Mouse (Mus musculus) left cerebral cortex, postnatal 14 days (tissue): Measurements from ENCODE around the gene Olfr521. TPM values are rescaled to one million over a fixed set of nuclear protein-coding genes. Genes with fewer than 3 reads are reported as not detected.
"Not testable (repeated sequence)": the region's sequence is repeated elsewhere in the genome, so short reads cannot be mapped to it uniquely, and the experiment has no call there.

Experiments used
- DNase-seq, 2 experiments: peaks; one replicate each; pipeline ENCODE4 v3.0.0; 2021 to 2022; ENCODE audit warnings: low spot score in 2 of 2, mixed read lengths in 1 of 2
- intact Hi-C: fragments of 180-260 bp; cut with DNase I; formaldehyde crosslinking; loops from one replicate; pipeline ENCODE4 v1.15.1; 2025
- total RNA-seq, 2 experiments: library from RNA; stranded (reverse); gene quantifications; 2 replicates each; pipeline ENCODE4 v1.2.3; 2021

Gene Olfr521
- total RNA-seq, 2 experiments from 2014 or later, result not detected

GRCm38 (mm10) chr7:99803535-99803934 is 40.2 kb downstream of the Olfr521 start:
- DNase-seq, result no peak
- intact Hi-C loops, result no loop called here

- intact Hi-C loops, DNase-seq: not testable (repeated sequence)
Measured at GRCm38 (mm10) chr7:99804033-99804432, 40.7 kb downstream of the Olfr521 start.

- no peak for DNase-seq
- intact Hi-C loops, result no loop called here
Measured at GRCm38 (mm10) chr7:99805340-99805739, 42.0 kb downstream of the Olfr521 start.

- intact Hi-C loops, DNase-seq: not testable (repeated sequence)
Measured at GRCm38 (mm10) chr7:99807043-99807442, 43.7 kb downstream of the Olfr521 start.

- intact Hi-C loops, result no loop called here
- DNase-seq, result no peak
Measured at GRCm38 (mm10) chr7:99810814-99811213, 47.5 kb downstream of the Olfr521 start.

GRCm38 (mm10) chr7:99811661-99812060 is 48.4 kb downstream of the Olfr521 start:
- DNase-seq, result no peak
- intact Hi-C loops, result loop anchor here (2.0 kb wide), 1 partner anchor 65 kb away; no protein-coding TSS in a partner anchor

GRCm38 (mm10) chr7:99813394-99813793 is 50.1 kb downstream of the Olfr521 start:
- no peak for DNase-seq
- intact Hi-C loops, result loop anchor here (2.0 kb wide), 1 partner anchor 63 kb away; no protein-coding TSS in a partner anchor

GRCm38 (mm10) chr7:99818181-99818725 is 54.9 kb downstream of the Olfr521 start:
- intact Hi-C loops, DNase-seq: not testable (repeated sequence)

Other genes starting within 250 kb of the Olfr521 start
- gene Arrb1, start 228.0 kb upstream of the Olfr521 start, total RNA-seq, result 100 to 1,000 TPM; 154 to 160 TPM
- 1 to 10 TPM; 3.7 to 4.6 TPM for gene Tpbgl, start 136.4 kb upstream of the Olfr521 start, total RNA-seq
- gene Slco2b1, start 52.2 kb upstream of the Olfr521 start, total RNA-seq, result 10 to 100 TPM; 15.9 to 16.6 TPM
- gene Olfr520, start 33.2 kb upstream of the Olfr521 start, total RNA-seq, result not detected
- gene Neu3, start 64.9 kb downstream of the Olfr521 start, total RNA-seq, result 1 to 10 TPM; 2.5 to 3.2 TPM
- under 1 TPM; 0.97 TPM for gene Xrra1, start 95.6 kb downstream of the Olfr521 start, total RNA-seq
- gene Spcs2, start 100.0 kb downstream of the Olfr521 start, total RNA-seq, result 10 to 100 TPM; 81.7 to 94.3 TPM
- 10 to 100 TPM; 39.3 to 52.1 TPM for gene Rnf169, start 216.9 kb downstream of the Olfr521 start, total RNA-seq
- gene Chrdl2, start 242.7 kb downstream of the Olfr521 start, total RNA-seq, result under 1 TPM in 1 of 2 experiments, not detected in 1; 0.32 TPM